Mouse (Mus musculus) neural tube, embryonic 11.5 days (tissue): ENCODE results near the gene Eef1a1. TPM values are rescaled to one million over a fixed set of nuclear protein-coding genes. Genes with fewer than 3 reads are reported as not detected.
A peak's percentile ranks its signal among the peaks of the same experiment; 100 is the strongest.
"Not testable (repeated sequence)": the region's sequence is repeated elsewhere in the genome, so short reads cannot be mapped to it uniquely, and the experiment has no call there.

Experiments used
- ATAC-seq: fragments of 200-750 bp; cut with Nextera tagmentation; 2 replicates; pipeline ENCODE4 v1.8.0; 2017; ENCODE audit warnings: moderate number of reproducible peaks, mild to moderate bottlenecking, moderate TSS enrichment, moderate library complexity; ENCODE audit not compliant: insufficient read depth, low FRiP score, low TSS enrichment
- DNase-seq: peaks from one replicate; pipeline ENCODE4 v3.0.0-alpha.2; 2015; ENCODE audit warnings: low spot score
- H3K27ac ChIP-seq: fragments of 300-500 bp; sonication (generic); 2 replicates; pipeline ENCODE4 v1.5.1; 2014; ENCODE audit warnings: low read depth, mild to moderate bottlenecking, low read length
- H3K27me3 ChIP-seq: fragments of 300-500 bp; sonication (generic); 2 replicates; pipeline ENCODE4 v1.6.1; 2014; ENCODE audit warnings: mild to moderate bottlenecking, low read length, mixed read lengths; ENCODE audit not compliant: control insufficient read depth, insufficient read depth
- H3K36me3 ChIP-seq: fragments of 300-500 bp; sonication (generic); 2 replicates; pipeline ENCODE4 v1.6.1; 2014; ENCODE audit warnings: mild to moderate bottlenecking, low read length, moderate library complexity, mixed read lengths; ENCODE audit not compliant: control insufficient read depth, insufficient read depth
- H3K4me1 ChIP-seq: fragments of 300-500 bp; sonication (generic); 2 replicates; pipeline ENCODE4 v1.6.1; 2014; ENCODE audit warnings: low read length, mixed read lengths; ENCODE audit not compliant: control insufficient read depth, insufficient read depth
- H3K4me2 ChIP-seq: fragments of 300-500 bp; sonication (generic); 2 replicates; pipeline ENCODE4 v1.6.1; 2014; ENCODE audit warnings: low read depth, mild to moderate bottlenecking, moderate library complexity
- H3K4me3 ChIP-seq: fragments of 300-500 bp; sonication (generic); 2 replicates; pipeline ENCODE4 v1.5.1; 2014; ENCODE audit warnings: low read depth, low read length
- H3K9ac ChIP-seq: fragments of 300-500 bp; sonication (generic); 2 replicates; pipeline ENCODE4 v1.6.1; 2014; ENCODE audit warnings: mild to moderate bottlenecking, low read length
- H3K9me3 ChIP-seq: fragments of 300-500 bp; sonication (generic); 2 replicates; pipeline ENCODE4 v1.6.1; 2016; ENCODE audit warnings: low read length; ENCODE audit not compliant: control insufficient read depth
- WGBS: fragments of 180-500 bp; shearing (Covaris S2); extraction: QIAGEN DNeasy Blood & Tissue Kit; methylation state at CpG from one replicate; pipeline ENCODE4 v1.1.7; 2014; 5-methylcytosine and 5-hydroxymethylcytosine counted together
- polyA plus RNA-seq: library from polyadenylated mRNA; unstranded; fragments of >200 nt; fragmentation: Nextera tagmentation; extraction: Ambion mirVana; gene quantifications from 2 replicates; pipeline ENCODE4 v1.2.1, GENCODE M21; 2014

Eef1a1 gene
- polyA plus RNA-seq, 1 experiment from 2014 or later = 4,747 TPM

DNA sequence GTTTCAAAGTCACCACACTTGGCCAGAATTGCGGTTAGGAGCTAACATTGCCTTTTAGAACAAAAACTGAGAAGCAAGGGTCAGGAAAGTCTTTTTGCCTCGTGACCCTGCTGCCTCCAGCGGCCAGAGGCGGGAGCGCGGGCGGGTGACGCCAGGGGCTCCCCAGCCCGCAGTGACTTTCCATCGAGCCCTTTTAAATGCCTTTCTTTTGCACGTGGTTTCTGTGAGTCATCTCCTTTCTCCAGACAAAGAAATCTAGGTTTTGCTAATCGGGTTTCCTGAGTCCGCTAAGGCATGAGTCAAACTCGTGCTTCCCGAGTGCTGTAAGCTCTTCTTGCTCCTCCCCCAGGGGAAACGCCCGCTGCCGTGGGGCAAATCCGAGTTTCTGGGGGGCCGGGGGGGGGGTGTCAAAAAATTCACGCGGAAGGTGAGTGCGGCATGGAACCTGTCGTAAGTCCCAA lies 38.4 kb upstream of the Eef1a1 start:
- ATAC-seq = peak; percentile 82
- Histone ChIP-seq H3K4me1 (no peaks in the 10 kb centered on the region), H3K36me3 (no peaks in the 10 kb centered on the region), H3K27me3 (no peaks in the 10 kb centered on the region), H3K9me3 (no peaks in the 10 kb centered on the region), H3K4me3 (peak overlapping the region; percentile 41), H3K27ac (peak overlapping the region; percentile 15; the same call in 1 of the 2 replicates), H3K4me2 (peak overlapping the region; percentile 71), H3K9ac (peak overlapping the region; percentile 53)
- WGBS = 0% methylated on average over 24 of the region's 24 CpGs
- DNase-seq = peak; percentile 86

DNA sequence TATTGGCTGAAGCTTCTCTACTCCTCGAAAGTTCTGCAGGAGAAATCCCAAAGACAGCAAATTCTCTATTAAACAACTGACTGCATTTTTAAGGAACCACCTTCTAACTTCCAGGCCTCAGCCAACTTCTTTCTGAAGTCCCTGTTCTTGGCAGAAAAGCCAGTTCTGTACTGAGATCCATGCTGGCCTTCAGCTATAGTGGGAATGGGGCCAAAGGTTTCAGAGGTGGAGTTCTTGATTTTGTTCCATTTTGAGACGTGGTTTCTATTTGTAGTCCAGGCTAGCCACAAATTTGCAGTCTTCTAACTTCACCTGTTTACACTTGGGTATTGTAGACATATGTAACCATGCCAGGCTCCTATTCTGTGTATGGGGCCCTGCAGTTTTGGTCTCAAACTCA lies 37.3 kb upstream of the Eef1a1 start:
- Histone ChIP-seq H3K9ac (no peak overlapping the region), H3K4me2 (no peak overlapping the region), H3K27ac (no peak overlapping the region), H3K9me3 (no peaks in the 10 kb centered on the region), H3K36me3 (no peaks in the 10 kb centered on the region), H3K27me3 (no peaks in the 10 kb centered on the region), H3K4me3 (no peak overlapping the region), H3K4me1 (0 out of 2 replicates have a peak, but pooled peaks cover 4% of the 10 kb centered on the region)
- ATAC-seq (no peak), DNase-seq (no peak)
- WGBS = 90% methylated on average over 2 of the region's 2 CpGs

DNA sequence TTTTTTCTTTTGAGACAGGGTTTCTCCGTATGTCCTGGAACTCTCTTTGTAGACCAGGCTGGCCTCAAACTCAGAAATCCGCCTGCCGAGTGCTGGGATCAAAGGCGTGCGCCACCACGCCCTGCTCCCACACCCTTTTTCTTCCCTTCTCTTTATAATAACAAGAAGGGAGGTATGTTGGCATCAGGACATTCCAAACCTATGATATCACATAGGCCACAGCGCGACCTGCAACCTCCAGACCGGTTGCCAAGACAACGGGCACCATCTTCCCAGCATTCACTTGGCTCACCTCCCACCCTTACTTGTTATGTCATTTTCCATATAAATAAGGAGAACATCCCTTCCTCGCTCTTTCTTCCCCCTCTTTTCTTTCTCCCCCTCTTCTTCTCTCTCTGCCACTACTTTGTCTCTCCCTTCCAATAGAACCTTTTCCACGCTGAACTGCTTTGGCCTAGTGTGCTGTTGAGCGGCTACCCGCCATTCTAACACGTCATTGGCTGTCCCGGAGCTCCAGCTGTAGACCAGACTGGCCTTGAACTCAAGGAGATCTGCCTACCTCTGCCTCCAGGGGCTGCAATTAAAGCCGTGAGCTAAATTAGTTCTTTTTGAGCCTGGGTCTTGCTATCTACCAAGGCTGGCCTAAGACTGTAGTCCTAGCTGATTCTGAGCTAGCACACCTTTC lies 36.6 kb upstream of the Eef1a1 start:
- ATAC-seq = no peak
- WGBS = 95% methylated on average over 17 of the region's 17 CpGs
- no peak overlapping the region for H3K4me3 ChIP-seq

DNA sequence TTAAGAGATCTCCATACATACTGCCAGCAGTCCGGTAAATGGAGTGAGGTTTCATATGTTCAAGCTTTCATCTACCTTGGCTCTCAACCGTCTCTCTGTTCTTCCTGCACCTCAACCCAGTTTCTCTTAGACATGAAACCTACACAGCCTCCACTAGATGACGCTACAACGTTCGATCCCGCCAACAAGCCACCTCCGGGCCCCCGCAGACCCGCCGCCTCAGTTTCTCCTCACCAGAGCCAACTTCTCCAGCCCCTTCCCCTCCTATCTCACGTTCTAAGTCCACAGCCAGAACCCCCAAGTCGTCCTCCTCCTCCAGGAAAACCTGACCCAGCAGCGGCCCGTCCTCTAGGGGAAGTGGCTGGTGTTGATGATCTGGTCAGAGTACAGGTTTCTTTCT lies 32.7 kb upstream of the Eef1a1 start:
- H3K36me3 ChIP-seq = no peaks in the 10 kb centered on the region
- H3K27me3 ChIP-seq = no peaks in the 10 kb centered on the region
- 35% methylated on average over 14 of the region's 14 CpGs for WGBS
- H3K27ac ChIP-seq = 0 out of 2 replicates have a peak overlapping the region, but pooled peaks have one; percentile 75
- 0 out of 2 replicates have a peak, but pooled peaks cover 4% of the 10 kb centered on the region for H3K4me1 ChIP-seq
- no peak for ATAC-seq
- peak; percentile 47 for DNase-seq
- H3K9ac ChIP-seq = peak overlapping the region; percentile 61
- peak overlapping the region; percentile 45 for H3K4me3 ChIP-seq
- H3K4me2 ChIP-seq = peak overlapping the region; percentile 81
- no peaks in the 10 kb centered on the region for H3K9me3 ChIP-seq

More for the DNA sequence above, 36.6 kb upstream of the Eef1a1 start:
- no peak for DNase-seq
- H3K27me3 ChIP-seq = no peaks in the 10 kb centered on the region
- H3K4me1 ChIP-seq = 0 out of 2 replicates have a peak, but pooled peaks cover 4% of the 10 kb centered on the region
- H3K27ac ChIP-seq = no peak overlapping the region
- no peak overlapping the region for H3K9ac ChIP-seq
- no peaks in the 10 kb centered on the region for H3K36me3 ChIP-seq
- no peaks in the 10 kb centered on the region for H3K9me3 ChIP-seq
- H3K4me2 ChIP-seq = no peak overlapping the region

DNA sequence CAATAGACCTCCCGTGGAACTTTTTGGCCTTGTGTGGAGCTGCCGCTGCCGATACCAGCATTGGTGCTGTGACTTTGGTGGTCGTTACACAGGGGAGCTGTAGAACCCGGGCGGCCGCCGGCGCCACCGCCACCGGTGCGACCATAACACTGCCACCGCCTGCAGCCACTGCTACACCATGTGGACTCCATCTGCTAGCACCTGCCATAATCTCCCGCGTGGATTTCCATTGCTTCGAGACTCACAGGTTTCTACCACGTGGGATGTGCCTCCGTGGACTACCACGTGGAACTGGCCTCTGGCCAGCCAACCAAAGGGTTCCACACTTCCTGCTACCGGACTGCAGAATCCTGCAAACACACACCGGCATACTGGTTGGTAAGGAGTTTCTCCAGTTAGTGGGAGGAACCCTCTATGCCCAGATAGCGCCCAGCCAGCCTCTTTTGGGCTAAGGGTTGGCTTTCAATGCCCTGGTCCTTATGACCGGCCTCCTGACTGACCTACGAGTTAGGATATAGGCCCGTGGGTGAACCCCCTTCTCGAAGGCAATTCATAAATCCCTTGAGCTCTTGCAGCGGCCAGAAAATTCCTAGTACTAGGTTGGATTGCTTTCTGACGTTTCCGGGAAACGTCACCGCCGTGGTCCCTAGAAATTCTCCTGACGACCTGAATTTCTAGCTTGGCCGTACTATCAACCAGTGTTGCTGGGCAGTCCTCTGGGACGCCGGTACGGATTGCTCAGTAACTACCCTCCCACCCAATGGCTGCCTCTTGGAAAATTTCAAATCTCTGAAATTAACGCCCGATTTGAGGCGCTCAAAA lies 32.0 kb upstream of the Eef1a1 start:
- H3K4me3 ChIP-seq = peak overlapping the region; percentile 45
- no peaks in the 10 kb centered on the region for H3K36me3 ChIP-seq
- ATAC-seq = peak; percentile 67
- no peaks in the 10 kb centered on the region for H3K9me3 ChIP-seq
- H3K4me1 ChIP-seq = 0 out of 2 replicates have a peak, but pooled peaks cover 4% of the 10 kb centered on the region
- peak overlapping the region; percentile 61 for H3K9ac ChIP-seq
- peak overlapping the region; percentile 75 for H3K27ac ChIP-seq
- no peaks in the 10 kb centered on the region for H3K27me3 ChIP-seq
- 3% methylated on average over 40 of the region's 40 CpGs for WGBS
- H3K4me2 ChIP-seq = peak overlapping the region; percentile 81
- DNase-seq = peak; percentile 21

DNA sequence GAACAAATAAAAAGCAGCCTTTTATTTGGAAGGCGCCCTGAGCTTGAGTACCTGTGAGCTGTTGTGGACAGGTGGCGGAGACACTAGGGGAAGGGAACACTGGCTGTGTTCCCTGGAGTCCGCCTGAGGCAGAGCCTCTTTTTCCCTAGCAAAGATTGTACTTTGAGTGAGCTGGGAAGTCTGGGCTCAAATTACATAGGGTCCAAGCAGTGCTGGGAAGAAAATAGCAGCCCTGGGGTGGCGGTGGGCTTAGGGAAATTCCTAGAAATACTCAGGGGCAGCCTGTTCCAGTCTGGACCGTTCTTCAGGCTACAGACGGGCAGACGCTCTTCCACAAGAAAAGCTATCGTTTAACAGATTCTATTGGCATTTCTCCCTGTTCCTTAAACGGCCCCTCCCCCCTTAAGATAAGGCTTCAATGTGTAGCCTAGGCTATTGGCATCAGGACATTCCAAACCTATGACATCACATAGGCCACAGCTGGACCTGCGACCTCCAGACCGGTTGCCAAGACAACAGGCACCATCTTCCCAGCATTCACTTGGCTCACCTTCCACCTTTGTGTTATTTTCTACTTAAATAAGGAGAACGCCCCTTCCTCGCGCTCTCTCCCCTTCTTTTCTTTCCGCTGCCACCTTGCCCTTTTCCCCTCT lies 31.3 kb upstream of the Eef1a1 start:
- Histone ChIP-seq H3K27me3 (no peaks in the 10 kb centered on the region), H3K9ac (peak overlapping the region; percentile 61), H3K4me2 (peak overlapping the region; percentile 81), H3K4me3 (peak overlapping the region; percentile 45), H3K36me3 (no peaks in the 10 kb centered on the region), H3K9me3 (no peaks in the 10 kb centered on the region), H3K27ac (peak overlapping the region; percentile 75), H3K4me1 (0 out of 2 replicates have a peak, but pooled peaks cover 4% of the 10 kb centered on the region)
- WGBS = 2% methylated on average over 15 of the region's 15 CpGs
- ATAC-seq (peak; percentile 87), DNase-seq (peak; percentile 86)

GRCm38 (mm10) chr9:78517237-78517636 lies 28.3 kb upstream of the Eef1a1 start:
- H3K36me3 ChIP-seq, H3K4me3 ChIP-seq, H3K27ac ChIP-seq, H3K9me3 ChIP-seq, DNase-seq, ATAC-seq, H3K4me2 ChIP-seq, H3K4me1 ChIP-seq, H3K27me3 ChIP-seq: not testable (repeated sequence)
- peak overlapping the region; percentile 6; the same call in 1 of the 2 replicates for H3K9ac ChIP-seq
- 68% methylated on average over 3 of the region's 3 CpGs for WGBS

GRCm38 (mm10) chr9:78516125-78516524 lies 27.2 kb upstream of the Eef1a1 start:
- Histone ChIP-seq H3K4me3 (no peak overlapping the region), H3K36me3 (no peaks in the 10 kb centered on the region), H3K4me2 (no peak overlapping the region), H3K27me3 (no peaks in the 10 kb centered on the region), H3K4me1 (no peaks in the 10 kb centered on the region), H3K27ac (no peak overlapping the region), H3K9me3 (no peaks in the 10 kb centered on the region), H3K9ac (no peak overlapping the region)
- 83% methylated on average over 3 of the region's 3 CpGs for WGBS
- ATAC-seq = no peak
- DNase-seq = no peak
